Mouse (Mus musculus) liver (tissue): ENCODE measurements around the gene Myg1.

Experiments
- DNase-seq: peaks from one replicate; pipeline ENCODE4 v3.0.0-alpha.2; 2020; ENCODE audit warnings: mixed read lengths

Gene Myg1

DNA sequence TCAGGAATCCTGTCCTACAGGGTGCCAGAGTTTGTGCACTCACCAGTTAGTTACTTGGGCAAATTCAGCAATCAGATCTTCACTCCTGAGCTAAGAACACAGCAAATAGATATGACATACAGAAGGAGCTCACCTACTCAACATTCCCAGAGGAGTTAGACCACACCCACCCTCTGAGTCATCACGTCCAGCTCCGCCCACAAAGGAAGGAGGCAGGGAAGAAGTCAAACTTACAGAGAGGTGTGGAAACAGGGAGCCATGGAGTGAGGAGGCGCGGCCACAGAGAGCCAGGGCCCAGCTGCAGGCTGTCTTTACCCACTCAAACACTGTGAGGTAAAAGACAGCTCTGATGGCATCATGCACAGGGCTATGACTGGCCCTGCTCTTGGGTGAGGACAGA is 14.9 kb downstream of the Myg1 start:
- DNase-seq = no peak

DNA sequence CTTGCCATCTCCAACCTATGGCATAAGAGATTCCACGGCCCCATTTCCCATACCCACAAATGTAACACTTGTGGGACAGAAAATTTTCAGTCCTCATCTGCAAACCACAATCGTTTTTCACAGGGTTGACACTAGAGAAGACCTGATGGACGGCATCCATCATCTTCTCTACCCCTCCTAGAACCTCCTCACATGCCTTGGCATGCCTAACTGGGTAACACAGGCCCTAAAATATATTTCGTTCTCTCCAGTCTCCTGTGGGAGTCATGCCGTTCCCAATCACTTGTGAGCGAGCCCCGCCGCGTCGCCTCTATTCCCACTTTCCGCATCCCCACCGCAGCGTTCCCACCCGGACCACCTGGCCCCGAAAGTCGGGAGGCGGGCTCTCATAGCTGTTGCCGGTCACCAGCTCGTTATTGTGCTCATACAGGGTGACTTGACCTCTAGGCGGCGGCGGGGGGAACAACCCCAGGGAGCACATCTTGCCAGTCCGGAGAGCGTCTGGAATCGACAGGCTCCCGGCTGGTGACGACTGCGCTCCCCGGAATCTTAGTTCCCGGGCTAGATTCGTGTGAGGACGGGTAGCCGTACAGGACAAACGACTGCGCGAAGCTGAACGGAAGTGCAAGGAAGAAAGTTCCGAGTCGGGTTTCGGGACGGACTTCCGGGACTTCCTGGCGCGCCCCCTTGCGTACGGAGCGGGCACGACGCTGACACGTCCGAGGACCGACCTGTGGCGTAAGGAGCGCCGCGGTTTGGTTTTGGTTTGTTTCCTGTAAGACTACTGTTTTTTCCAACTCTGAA is 18.8 kb downstream of the Myg1 start, which contains the start of gene Aaas:
Gene Aaas (minus strand): TSS at position 634 of the 804 bp plus-strand sequence.
- peak; percentile 96 for DNase-seq

DNA sequence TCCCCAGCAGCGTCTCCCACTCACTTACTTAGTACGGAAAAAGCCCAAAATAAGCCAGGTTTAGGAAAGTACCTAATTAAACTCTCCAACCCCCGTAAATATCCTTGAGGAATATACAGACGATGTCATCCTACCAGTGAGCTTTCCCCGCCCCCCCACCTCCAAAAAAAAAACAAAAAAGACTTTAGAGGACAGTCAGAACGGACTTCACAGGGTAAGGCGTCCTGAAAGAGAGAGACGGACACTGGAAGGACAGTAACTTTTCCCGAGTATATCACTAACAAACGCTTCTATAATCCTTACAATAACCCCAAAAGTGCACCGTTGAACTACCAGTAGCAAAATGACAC is 19.4 kb downstream of the Myg1 start:
- DNase-seq = no peak

DNA sequence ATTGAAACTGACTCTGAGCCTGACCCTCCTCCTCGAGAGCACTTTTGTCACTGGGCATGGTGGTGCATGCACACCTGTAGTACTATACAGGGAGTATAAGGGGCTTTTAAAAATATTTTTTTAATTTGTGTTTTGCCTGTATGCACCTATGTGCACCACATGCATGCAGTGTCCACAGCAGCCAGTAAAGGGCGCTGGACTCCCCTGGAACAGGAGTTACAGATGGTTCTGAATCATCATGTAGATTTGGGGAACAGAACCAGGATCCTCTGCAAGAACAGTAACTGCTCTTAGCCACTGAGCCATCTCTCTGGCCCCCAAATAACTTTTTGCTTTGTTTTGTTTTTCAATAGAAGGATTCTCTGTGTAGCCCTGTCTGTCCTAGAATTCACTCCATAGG is 20.7 kb downstream of the Myg1 start:
- no peak for DNase-seq

DNA sequence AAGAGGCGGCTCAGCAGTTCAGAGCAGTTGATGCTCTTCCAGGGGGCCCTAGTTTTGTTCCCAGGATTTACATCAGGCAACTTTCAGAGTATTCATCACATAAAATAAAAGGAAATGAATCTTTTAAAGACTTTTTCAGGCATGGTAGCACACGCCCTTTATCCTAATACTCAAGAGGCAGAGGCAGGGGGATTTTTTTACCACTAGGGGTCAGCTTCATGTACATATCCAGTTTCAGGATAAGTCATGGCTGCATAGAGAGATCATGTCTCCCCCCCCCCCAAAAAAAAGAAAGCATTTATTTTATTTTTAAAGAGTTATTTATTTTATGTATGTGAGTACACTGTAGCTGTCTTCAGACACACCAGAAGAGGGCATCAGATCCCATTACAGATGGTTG is 22.5 kb downstream of the Myg1 start:
- DNase-seq = no peak

DNA sequence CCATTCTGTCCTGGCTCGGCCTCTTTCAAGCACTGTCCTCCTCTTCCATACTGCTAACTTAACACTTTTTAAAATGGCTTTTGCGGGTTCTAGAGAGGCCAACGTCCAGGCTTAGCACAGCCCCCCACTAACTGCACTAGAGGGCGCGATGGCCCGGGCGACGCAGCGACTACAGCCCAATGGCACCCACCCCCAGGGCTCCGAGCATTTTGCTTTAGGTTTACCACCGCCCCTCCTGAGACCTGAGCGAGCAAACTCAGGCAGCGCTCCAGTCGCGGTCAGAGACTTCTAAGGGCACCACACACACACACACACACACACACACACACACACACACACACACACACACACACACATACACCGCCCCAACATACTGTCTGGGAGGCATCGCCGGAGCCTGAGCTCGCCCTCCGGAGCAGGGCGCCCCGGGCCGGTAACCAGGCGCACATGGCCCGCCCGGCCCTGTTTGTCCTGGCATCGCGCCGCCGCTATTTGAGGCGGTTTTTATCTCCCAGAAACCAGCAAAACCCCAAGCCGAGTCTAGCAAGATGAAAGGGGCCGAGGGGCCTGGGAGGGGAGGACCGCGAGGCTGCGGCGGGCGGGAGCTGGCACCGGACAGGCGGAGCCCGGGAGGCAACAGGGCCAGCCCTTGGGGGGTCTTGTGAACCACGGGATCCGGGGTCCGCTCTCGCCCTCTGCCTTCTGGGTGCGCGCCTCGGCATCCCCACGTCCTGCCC is 23.8 kb downstream of the Myg1 start:
- DNase-seq = peak; percentile 52

DNA sequence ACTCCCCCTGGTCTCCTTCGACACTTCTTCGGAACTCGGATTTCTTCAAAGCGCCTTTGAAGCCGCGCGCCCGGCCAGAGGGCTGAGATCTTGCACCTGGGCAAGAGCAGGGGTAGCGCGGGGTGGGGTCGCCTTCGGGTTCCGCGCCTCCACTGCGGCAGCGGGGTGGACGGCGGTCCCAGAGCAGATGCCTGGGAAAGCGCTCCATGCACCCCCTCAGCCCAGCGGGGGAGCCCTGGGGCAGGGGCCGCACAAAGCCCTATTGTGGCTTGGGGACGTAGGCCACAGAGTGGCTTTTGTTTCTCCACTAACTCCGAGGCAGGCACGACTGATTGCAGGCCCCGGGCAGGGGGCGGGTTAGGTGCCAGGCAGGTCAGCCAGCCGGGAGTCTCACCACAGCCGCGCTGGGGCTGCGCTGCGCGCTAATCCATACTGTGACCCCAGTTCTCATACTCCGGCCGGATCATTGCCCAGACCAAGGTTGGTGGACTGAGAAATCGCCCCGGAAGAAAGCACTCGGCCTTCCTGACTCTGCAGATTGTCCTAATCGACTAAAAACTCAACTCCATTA is 24.4 kb downstream of the Myg1 start:
- peak; percentile 26 for DNase-seq

DNA sequence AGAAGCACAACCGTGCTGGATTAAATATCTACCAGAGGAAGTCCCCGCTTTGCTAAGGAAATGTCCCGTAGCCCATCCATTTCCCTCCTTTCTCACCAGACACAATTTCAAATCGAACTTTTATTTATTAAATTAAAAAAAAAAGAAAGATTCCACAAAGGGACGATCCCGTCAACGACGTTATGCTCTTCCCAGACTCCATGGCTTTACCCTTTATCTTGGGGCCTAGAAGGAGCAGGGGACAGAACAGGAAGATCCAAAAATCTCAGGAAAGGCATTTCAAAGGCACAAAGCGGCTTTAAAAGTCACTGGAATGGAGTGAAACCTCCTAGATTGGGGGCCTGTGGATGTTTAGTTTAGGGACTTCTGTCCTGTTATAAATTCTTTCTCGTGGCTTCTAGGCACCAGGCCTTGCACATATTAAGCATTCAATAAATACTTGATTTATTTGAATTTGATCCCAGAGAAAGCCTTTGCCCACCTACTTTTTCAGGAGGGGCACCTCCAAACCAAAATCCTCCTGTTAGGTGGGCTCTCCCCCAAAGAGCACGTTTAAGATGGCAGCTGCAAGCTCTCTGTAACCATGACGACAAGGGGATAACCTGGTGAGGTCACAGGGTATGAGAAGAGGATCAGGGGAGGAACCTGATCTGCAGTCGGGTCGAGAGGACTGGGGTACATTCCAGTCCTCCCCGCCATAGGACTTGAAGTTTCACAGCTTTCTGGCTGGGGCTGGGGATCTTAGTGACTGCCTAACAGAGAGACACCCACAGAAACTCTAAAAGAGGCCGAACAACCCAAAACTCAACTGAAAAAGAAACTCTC is 25.2 kb downstream of the Myg1 start:
- no peak for DNase-seq

DNA sequence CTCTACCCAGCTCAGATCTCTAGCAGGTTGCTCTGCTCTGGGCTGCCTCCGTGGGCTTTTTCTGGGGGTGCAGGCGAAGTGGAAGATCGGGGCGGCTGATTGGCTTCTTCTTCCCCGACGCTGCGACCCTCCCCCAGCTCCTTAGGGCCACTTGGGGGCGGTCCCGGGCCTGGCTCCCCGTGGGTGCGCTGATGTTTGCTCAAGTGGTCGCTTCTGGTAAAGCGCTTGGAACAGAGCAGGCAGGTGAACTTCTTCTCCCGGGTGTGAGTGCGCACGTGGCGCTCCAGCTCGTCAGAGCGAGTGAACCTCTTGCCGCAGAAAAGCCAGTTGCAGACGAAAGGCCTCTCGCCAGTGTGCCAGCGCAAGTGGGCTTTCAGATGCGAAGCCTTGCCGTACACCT is 26.6 kb downstream of the Myg1 start:
- no peak for DNase-seq

DNA sequence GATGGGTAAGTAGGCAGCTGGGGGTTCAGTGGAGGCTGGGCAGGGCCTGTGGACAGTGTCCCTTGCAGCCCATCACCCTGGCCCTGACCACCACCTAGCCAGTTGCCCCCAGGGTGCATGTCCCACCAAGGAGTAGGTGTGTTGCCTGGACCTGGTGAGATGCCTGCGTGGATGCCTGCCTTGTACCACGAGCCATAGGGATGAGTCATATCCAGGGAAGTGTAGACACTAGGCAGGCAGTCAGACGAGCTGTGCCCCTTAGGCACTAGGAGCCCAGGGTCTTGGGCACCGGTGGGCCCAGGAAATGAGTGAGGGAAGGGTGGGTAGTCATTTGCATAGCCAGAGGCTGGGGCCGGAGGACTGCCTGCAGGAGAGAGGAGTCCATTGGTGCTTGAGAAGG is 27.3 kb downstream of the Myg1 start:
- no peak for DNase-seq

DNA sequence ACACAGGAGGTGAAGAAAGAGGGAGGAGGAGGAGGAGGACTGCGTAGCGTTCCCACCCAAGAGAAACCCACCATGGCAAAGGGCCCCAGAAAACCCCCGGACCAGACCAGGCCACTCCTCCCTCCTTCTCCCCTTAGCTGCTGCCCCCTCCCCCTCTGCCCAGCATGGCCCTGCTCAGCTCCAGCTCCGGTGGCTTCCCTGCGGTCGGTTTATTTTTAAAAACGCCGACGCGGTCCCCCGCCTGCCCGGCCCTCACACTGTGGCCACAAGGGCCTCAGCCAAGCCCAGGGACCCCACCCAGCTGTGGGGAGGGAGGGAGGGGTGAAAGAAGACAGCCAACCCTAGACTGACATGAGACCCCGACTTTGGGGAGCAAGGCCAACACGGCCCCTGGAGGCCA is 31.1 kb downstream of the Myg1 start:
- DNase-seq = peak; percentile 19

DNA sequence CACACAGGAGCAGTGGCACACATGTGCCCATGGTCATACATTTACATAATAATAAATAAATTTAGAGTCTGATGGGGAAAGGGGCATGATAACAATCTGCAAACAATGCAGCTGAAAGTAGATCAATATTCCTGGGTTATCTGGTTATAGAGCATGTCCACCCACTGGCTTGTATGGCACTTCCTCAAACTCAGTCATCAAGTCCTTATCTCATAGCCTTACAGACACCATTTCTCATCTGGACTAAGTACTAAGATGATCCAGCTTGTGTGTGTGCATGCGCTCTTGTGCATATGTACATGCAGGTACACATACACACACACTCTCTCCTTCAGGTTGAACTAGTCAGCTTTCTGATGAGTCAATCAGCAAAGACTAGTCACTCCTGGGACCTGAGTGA is 33.2 kb downstream of the Myg1 start:
- DNase-seq = no peak

DNA sequence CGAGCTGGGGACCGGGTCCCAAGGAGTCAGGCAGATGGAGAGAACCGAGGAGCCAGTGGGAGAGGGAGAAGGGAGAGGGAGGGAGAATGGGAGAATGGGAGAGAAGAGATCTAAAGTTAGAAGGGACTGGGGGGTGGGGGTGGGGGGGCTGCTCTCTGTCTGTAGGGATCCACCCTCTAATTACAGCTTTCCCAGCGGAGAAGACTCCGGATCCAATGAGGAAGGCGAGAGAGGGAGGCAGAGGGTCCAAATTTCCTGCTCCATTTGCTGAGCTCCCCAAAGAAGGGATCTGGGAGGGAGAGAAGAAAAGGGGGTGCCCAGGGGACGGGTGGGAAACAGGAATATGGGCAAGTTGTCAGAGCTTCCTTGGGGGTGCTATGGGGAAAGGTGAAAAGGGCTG is 34.7 kb downstream of the Myg1 start:
- no peak for DNase-seq

DNA sequence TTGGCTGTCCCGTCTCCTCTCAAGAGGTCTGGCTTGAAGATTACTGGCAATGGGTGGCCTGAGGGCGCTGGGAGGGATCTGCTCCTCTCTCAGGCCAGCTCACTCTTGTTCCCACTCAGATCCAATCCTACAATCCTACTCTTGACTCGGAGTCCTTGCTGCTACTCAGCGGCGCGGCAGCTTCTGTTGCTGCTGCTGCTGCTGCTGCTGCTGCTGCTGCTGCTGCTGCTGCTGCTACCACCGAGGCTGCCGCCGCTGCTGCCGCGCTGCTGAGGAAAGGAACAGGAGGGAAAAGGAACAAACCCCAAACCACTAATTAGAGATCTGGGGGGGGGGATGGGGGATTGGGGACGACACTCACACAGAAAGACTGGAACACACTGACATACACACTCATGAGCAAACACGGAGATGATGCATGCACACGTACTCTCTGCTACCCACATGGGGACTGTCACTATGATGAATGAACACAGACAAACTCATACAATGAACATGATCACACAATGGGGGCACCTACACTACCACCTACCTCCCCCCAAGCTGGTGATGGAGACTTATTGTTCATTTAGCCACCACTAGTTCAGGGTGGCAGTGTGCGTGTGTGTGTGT is 35.3 kb downstream of the Myg1 start, which contains the start of gene Sp7:
Gene Sp7 (minus strand): TSS at position 450 of the 612 bp plus-strand sequence.
- DNase-seq = peak; percentile 22

DNA sequence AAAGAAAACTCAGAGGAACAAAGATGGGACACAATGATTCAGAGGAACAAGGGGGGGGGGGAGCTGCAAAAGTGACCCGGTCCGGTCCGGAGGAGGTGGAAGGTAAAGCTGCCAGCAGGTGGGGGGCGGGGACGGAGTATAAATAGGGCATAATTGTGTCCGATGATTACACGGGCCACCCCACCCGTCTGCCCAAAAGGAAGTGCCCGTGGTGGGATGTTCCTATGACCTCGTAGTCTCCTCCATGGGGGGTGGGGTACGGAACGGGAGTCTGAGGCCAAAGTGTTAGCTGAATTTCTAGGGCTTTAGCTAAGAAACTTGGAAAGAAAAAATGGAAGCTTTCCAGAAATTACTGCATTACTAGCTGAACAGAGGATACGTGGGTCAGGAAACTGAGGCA is 38.5 kb downstream of the Myg1 start:
- DNase-seq = no peak

DNA sequence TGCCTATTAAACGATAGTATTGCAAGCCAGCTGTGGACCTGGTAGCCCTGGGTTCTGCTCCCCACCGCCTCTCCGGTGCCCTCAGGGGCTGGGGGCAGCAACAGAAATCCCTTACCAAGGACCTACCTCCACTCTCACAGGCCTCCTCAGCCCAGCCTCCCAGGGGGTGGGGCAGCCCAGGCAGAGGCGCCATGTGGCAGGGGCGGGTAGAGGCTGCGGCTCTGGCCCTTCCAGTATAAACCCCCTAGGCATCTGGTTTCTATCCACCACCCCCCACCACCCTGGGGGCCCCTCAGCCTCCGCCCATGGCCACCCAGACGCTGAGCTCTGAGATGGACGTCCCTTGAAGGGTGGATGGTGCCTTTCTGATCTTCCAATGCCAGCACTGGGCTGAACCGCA is 39.2 kb downstream of the Myg1 start:
- no peak for DNase-seq

DNA sequence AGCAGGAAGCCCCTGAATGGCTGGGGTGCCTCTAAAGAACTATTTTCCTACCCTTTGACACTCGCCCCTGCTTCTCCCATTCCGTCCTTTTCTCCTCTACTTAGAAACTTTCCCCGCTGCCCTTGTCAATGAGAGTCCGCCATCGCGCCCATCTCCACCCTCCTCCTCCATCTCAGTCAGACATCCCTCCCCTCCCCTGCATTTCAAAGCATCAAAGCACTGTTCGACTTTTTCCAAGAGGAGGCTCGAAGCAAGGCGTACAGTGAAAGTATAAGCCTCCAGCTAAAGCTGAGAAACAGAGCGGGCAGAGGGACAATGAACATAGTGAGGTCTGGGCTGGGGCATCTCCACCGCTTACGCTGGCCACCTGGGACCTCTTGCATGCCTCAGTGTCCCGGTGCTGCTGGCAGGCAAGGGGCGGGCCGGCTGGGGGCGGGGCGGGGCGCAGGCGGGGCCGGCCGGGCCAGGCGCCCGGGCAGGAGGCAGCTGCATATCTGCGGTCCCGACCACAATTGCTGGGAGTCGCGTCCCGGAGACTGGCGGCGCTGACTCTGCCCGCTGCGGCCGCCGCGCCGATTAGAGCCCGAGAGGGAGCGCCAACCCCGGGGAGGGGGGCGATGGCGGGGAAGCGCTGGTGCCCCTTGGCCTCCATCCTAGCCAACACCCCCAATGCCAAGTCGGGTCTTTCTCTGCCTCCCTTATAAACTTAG is 45.1 kb downstream of the Myg1 start:
- peak; percentile 85 for DNase-seq

DNA sequence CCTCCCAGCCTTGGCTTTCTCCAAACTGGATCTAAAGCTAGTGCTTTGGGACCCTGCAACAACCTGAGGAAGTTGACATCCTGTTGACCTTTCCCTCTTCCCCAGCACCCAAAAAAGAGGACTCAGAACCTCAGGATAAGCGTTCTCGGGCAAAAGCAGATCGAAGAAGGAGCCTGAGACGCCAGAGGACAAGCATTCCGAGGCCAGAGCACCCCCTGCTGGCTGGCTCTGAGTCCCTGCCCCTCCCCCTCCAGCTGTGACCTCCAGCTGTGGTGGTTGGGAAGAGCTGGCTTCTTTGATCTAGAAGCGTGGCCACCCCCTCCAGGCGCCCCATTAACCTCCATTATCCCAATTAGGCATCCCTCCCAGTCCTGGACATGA is 45.6 kb downstream of the Myg1 start:
- peak; percentile 87 for DNase-seq

DNA sequence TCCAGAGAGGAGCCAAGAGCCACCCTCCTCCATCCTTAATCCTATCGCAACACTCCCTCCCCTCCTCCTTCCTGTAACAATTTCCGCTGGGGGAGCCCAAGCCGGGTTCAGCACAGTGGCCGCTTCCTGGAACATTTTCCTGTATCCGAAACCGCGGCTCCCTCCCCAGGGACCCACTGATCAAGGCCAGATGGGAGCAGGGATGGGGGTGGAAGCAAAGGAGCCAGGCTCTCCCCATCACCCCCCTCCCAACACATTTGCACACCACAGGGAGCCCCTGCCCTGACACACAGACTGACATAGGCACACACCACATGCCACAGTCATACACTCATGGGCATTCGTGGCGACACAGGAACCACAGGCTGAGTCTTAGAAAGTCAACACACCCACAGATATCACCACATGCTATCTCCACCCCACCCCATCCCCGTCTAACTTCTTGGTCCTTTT is 46.3 kb downstream of the Myg1 start:
- DNase-seq = peak; percentile 33

DNA sequence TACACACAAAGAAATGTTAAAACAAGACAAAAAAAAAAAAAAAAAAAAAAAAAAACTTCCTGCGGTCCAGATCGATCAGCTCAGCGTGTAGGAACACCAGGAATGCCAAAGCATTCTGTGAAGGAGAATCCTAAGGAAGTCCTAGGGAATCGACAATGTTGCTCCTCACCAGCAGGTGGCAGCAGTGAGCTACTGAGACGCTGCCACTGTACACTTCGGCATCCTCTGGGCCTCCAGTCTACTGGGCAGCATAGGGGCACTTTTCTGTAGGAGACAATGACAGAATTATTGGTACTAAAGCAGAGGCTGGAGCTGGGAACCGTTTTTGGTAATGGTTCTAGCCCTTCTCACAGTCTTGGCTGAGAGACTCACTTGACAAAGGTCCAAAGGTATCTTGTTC is 50.1 kb downstream of the Myg1 start:
- DNase-seq = peak; percentile 83

DNA sequence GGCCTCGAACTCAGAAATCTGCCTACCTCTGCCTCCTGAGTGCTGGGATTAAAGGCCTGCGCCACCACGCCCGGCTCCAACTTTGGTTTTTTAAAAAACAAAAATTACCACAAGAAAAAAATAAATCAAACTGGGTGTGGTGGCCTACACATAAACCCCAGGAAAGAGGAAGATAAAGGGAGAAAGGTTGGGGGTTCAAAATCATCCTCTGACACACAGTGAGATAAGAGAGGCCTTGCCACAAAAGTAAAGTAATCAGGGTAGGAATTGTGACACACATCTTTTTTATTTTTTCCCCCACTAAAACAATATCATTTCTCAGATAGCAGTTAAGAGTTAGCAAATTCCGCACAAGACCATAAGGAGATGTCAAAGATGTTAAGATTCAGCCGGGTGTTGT is 52.2 kb downstream of the Myg1 start:
- DNase-seq = no peak

DNA sequence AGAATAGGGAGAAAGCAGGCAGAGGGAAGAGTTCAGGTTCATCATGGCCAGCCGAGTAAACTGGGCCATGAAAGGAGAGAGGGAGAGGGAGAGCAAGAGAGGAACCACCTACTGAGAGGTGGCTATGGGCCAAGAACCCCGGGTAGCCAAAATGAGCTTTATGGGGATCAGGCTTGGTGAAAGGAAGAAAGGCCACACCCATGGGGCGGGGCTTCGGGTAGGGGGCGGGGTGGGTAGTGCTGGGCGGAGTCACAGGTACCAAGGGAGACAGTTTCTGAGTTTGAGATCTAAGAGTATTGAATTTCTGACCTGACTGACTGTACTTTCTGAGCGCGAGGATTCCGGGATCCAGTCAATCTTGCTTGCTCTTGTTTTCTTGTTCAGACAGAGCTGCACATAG is 55.1 kb downstream of the Myg1 start:
- DNase-seq = peak; percentile 73
